Mouse (Mus musculus): ENCODE results near the gene Slitrk4. TPM values are rescaled to one million over a fixed set of nuclear protein-coding genes. Genes with fewer than 3 reads are reported as not detected.

Gene Slitrk4
- total RNA-seq (2023): not detected

DNA sequence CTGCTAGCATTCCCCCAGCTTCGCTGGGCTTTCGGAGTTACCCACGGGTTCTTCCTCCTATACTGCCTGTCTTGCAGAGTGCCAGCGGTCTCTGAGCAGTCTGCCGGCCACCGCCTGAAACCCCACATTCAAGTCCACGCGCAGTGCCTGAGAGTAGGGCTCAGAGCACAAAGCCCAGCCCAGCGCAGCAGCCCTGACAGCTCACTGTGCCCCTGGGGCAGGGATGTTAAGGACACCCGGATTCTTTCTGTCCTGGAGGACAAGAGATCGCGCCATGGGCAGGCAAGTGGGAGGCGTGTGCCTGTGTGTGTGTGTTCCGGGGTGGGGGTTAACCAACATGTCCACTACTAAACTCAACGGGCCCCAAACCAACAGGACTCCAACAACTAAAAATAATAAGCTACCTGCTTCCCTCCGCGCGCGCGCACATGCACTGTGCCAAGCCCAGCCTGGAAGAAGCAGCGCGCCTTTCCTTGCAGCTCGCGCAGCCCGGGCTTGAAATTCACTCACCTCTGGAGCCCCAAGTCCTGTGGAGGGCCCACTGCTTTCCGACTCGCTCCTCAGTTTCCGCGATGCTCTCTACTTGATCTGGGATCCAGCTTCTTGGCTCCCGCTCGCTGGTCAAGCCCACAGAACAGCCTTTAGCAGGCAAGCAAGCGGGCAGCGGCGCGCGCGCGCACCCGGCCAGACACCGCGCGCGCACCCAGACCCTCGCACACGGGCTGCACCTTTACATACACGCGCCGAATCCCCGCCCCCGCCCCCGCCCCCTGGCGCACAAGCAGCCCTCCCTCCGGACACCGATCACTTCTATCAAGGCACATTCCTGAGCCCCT lies at the start of gene Slitrk4:
TSS of gene Slitrk4 (minus strand) at position 707 of the 836 bp plus-strand sequence.

Other genes with a start within 250 kb of the Slitrk4 start
- gene Gm6760, start 124.8 kb downstream of the Slitrk4 start, total RNA-seq (2023): not detected
- not detected for gene 3830417A13Rik, start 103.4 kb downstream of the Slitrk4 start, total RNA-seq (2023)

All from CD8-positive naive resting alpha-beta T cell, adult 57 days (primary cell).